Mouse (Mus musculus) heart, adult 9 months (tissue): Measurements from ENCODE around the gene Arhgef3.
"Not testable (repeated sequence)": the region's sequence is repeated elsewhere in the genome, so short reads cannot be mapped to it uniquely, and the experiment has no call there.

Experiments
- DNase-seq, 2 experiments: peaks; one replicate each; pipeline ENCODE4 v3.0.0; 2022; ENCODE audit warnings: low spot score in 2 of 2

Gene Arhgef3

GRCm38 (mm10) chr14:27231506-27231905 lies 116.8 kb downstream of the Arhgef3 start:
- no peak for DNase-seq

- no peak for DNase-seq
Measured at GRCm38 (mm10) chr14:27231974-27232780, 117.5 kb downstream of the Arhgef3 start.

GRCm38 (mm10) chr14:27233056-27233455 lies 118.4 kb downstream of the Arhgef3 start:
- DNase-seq = no peak

- no peak for DNase-seq
Measured at GRCm38 (mm10) chr14:27233656-27234055, 119.0 kb downstream of the Arhgef3 start.

GRCm38 (mm10) chr14:27234270-27234840 lies 119.7 kb downstream of the Arhgef3 start:
- no peak for DNase-seq

- DNase-seq = no peak
Measured at GRCm38 (mm10) chr14:27235897-27236553, 121.3 kb downstream of the Arhgef3 start.

GRCm38 (mm10) chr14:27237522-27238187 lies 123.0 kb downstream of the Arhgef3 start:
- DNase-seq = peak; percentile 83 to 86

GRCm38 (mm10) chr14:27238600-27239118 lies 124.0 kb downstream of the Arhgef3 start:
- DNase-seq = no peak

- DNase-seq = no peak
Measured at GRCm38 (mm10) chr14:27239551-27240091, 124.9 kb downstream of the Arhgef3 start.

GRCm38 (mm10) chr14:27242253-27242652 lies 127.6 kb downstream of the Arhgef3 start:
- peak; percentile 59 to 86 for DNase-seq

GRCm38 (mm10) chr14:27242769-27243168 lies 128.1 kb downstream of the Arhgef3 start:
- DNase-seq = no peak

- no peak for DNase-seq
Measured at GRCm38 (mm10) chr14:27243585-27243984, 128.9 kb downstream of the Arhgef3 start.

GRCm38 (mm10) chr14:27244898-27245297 lies 130.2 kb downstream of the Arhgef3 start:
- no peak for DNase-seq

GRCm38 (mm10) chr14:27246424-27246823 lies 131.7 kb downstream of the Arhgef3 start:
- no peak for DNase-seq

GRCm38 (mm10) chr14:27246948-27247347 lies 132.2 kb downstream of the Arhgef3 start:
- not testable (repeated sequence) for DNase-seq

GRCm38 (mm10) chr14:27249121-27249520 lies 134.4 kb downstream of the Arhgef3 start:
- no peak for DNase-seq

- peak; percentile 44 to 50 for DNase-seq
Measured at GRCm38 (mm10) chr14:27250281-27250789, 135.6 kb downstream of the Arhgef3 start.

- no peak for DNase-seq
Measured at GRCm38 (mm10) chr14:27253391-27253790, 138.7 kb downstream of the Arhgef3 start.

- DNase-seq = no peak
Measured at GRCm38 (mm10) chr14:27262349-27262748, 147.7 kb downstream of the Arhgef3 start.

- DNase-seq = no peak
Measured at GRCm38 (mm10) chr14:27266601-27267000, 151.9 kb downstream of the Arhgef3 start.

GRCm38 (mm10) chr14:27268137-27268536 lies 153.4 kb downstream of the Arhgef3 start:
- DNase-seq = no peak
